Mouse (Mus musculus) kidney, embryonic 14.5 days (tissue): ENCODE measurements around the gene Hs6st2. TPM values are rescaled to one million over a fixed set of nuclear protein-coding genes. Genes with fewer than 3 reads are reported as not detected.

ENCODE experiments used
- ATAC-seq: fragments of 200-750 bp; cut with Nextera tagmentation; 2 replicates; pipeline ENCODE4 v1.8.0; 2017; ENCODE audit warnings: moderate number of reproducible peaks, mild to moderate bottlenecking, moderate TSS enrichment, moderate library complexity; ENCODE audit not compliant: low FRiP score, low TSS enrichment
- H3K27ac ChIP-seq: fragments of 300-500 bp; sonication (generic); 2 replicates; pipeline ENCODE4 v1.5.1; 2014; ENCODE audit warnings: low read depth, mild to moderate bottlenecking, low read length, moderate library complexity, mixed read lengths
- H3K27me3 ChIP-seq: fragments of 300-500 bp; sonication (generic); 2 replicates; pipeline ENCODE4 v1.6.1; 2014; ENCODE audit warnings: mild to moderate bottlenecking, low read length; ENCODE audit not compliant: control insufficient read depth, insufficient read depth
- H3K36me3 ChIP-seq: fragments of 300-500 bp; sonication (generic); 2 replicates; pipeline ENCODE4 v1.6.1; 2014; ENCODE audit warnings: low read length, mixed read lengths; ENCODE audit not compliant: control insufficient read depth, insufficient read depth
- H3K4me1 ChIP-seq: fragments of 300-500 bp; sonication (generic); 2 replicates; pipeline ENCODE4 v1.6.1; 2014; ENCODE audit warnings: low read length, mixed read lengths; ENCODE audit not compliant: control insufficient read depth, insufficient read depth
- H3K4me2 ChIP-seq: fragments of 300-500 bp; sonication (generic); replicated peaks from 2 replicates; pipeline ENCODE4 v1.6.1; 2014; ENCODE audit warnings: low read depth, mild to moderate bottlenecking, low read length
- H3K4me3 ChIP-seq: fragments of 300-500 bp; sonication (generic); 2 replicates; pipeline ENCODE4 v1.5.1; 2014; ENCODE audit warnings: mild to moderate bottlenecking, low read length
- H3K9ac ChIP-seq: fragments of 300-500 bp; sonication (generic); 2 replicates; pipeline ENCODE4 v1.6.1; 2014; ENCODE audit warnings: low read depth, mild to moderate bottlenecking, low read length, moderate library complexity
- H3K9me3 ChIP-seq: fragments of 300-500 bp; sonication (generic); 2 replicates; pipeline ENCODE4 v1.6.1; 2016; ENCODE audit warnings: low read length; ENCODE audit not compliant: control insufficient read depth
- WGBS: fragments of 180-500 bp; shearing (Covaris S2); extraction: QIAGEN DNeasy Blood & Tissue Kit; methylation state at CpG from one replicate; pipeline ENCODE4 v1.1.7; 2014; 5-methylcytosine and 5-hydroxymethylcytosine counted together
- polyA plus RNA-seq: library from polyadenylated mRNA; unstranded; fragments of >200 nt; fragmentation: Nextera tagmentation; extraction: Ambion mirVana; gene quantifications from 2 replicates; pipeline ENCODE4 v1.2.1, GENCODE M21; 2014

Hs6st2 gene
- polyA plus RNA-seq, 1 experiment from 2014 or later: 25.3 TPM

- no peak overlapping the region for H3K4me3 ChIP-seq
- no peaks in the 10 kb centered on the region for H3K4me1 ChIP-seq
- H3K27me3 ChIP-seq: no peaks in the 10 kb centered on the region
- no peak overlapping the region for H3K27ac ChIP-seq
- H3K36me3 ChIP-seq: no peaks in the 10 kb centered on the region
- no peak overlapping the region for H3K9ac ChIP-seq
- no peak for ATAC-seq
- no peaks in the 10 kb centered on the region for H3K9me3 ChIP-seq
- WGBS: 84% methylated on average over 1 of the region's 1 CpGs
- no peak overlapping the region for H3K4me2 ChIP-seq
These were observed 150.5 kb downstream of the Hs6st2 start for GRCm38 (mm10) chrX:51531136-51531535.

- H3K36me3 ChIP-seq: no peaks in the 10 kb centered on the region
- H3K9ac ChIP-seq: no peak overlapping the region
- H3K4me3 ChIP-seq: no peak overlapping the region
- H3K4me1 ChIP-seq: no peaks in the 10 kb centered on the region
- no peak for ATAC-seq
- no peak overlapping the region for H3K27ac ChIP-seq
- H3K4me2 ChIP-seq: no peak overlapping the region
- no peaks in the 10 kb centered on the region for H3K9me3 ChIP-seq
- no peaks in the 10 kb centered on the region for H3K27me3 ChIP-seq
These were observed 153.1 kb downstream of the Hs6st2 start for GRCm38 (mm10) chrX:51528601-51529000.

GRCm38 (mm10) chrX:51514831-51515230 is 166.8 kb downstream of the Hs6st2 start:
- no peak overlapping the region for H3K4me3 ChIP-seq
- H3K27me3 ChIP-seq: no peaks in the 10 kb centered on the region
- no peak overlapping the region for H3K27ac ChIP-seq
- no peaks in the 10 kb centered on the region for H3K9me3 ChIP-seq
- 28% methylated on average over 1 of the region's 1 CpGs for WGBS
- H3K9ac ChIP-seq: no peak overlapping the region
- H3K4me2 ChIP-seq: no peak overlapping the region
- H3K36me3 ChIP-seq: no peaks in the 10 kb centered on the region
- 0 out of 2 replicates have a peak, but pooled peaks cover 5% of the 10 kb centered on the region for H3K4me1 ChIP-seq
- peak; percentile 86 for ATAC-seq

GRCm38 (mm10) chrX:51506526-51506925 is 175.1 kb downstream of the Hs6st2 start:
- ATAC-seq: no peak
- no peaks in the 10 kb centered on the region for H3K9me3 ChIP-seq
- no peaks in the 10 kb centered on the region for H3K36me3 ChIP-seq
- no peaks in the 10 kb centered on the region for H3K27me3 ChIP-seq
- H3K4me2 ChIP-seq: no peak overlapping the region
- no peak overlapping the region for H3K9ac ChIP-seq
- no peak overlapping the region for H3K27ac ChIP-seq
- no peaks in the 10 kb centered on the region for H3K4me1 ChIP-seq
- no peak overlapping the region for H3K4me3 ChIP-seq
- WGBS: 77% methylated on average over 4 of the region's 4 CpGs

- ATAC-seq: no peak
- H3K4me2 ChIP-seq: no peak overlapping the region
- no peak overlapping the region for H3K4me3 ChIP-seq
- H3K9me3 ChIP-seq: no peaks in the 10 kb centered on the region
- H3K27ac ChIP-seq: no peak overlapping the region
- H3K36me3 ChIP-seq: no peaks in the 10 kb centered on the region
- no peaks in the 10 kb centered on the region for H3K27me3 ChIP-seq
- 76% methylated on average over 1 of the region's 1 CpGs for WGBS
- no peak overlapping the region for H3K9ac ChIP-seq
- H3K4me1 ChIP-seq: no peaks in the 10 kb centered on the region
These were observed 176.0 kb downstream of the Hs6st2 start for GRCm38 (mm10) chrX:51505691-51506090.

GRCm38 (mm10) chrX:51503781-51504471 is 177.7 kb downstream of the Hs6st2 start:
- no peak overlapping the region for H3K27ac ChIP-seq
- ATAC-seq: no peak
- H3K27me3 ChIP-seq: no peaks in the 10 kb centered on the region
- H3K9ac ChIP-seq: no peak overlapping the region
- H3K4me3 ChIP-seq: no peak overlapping the region
- H3K9me3 ChIP-seq: no peaks in the 10 kb centered on the region
- H3K4me1 ChIP-seq: no peaks in the 10 kb centered on the region
- 63% methylated on average over 7 of the region's 7 CpGs for WGBS
- H3K36me3 ChIP-seq: no peaks in the 10 kb centered on the region
- no peak overlapping the region for H3K4me2 ChIP-seq

GRCm38 (mm10) chrX:51497831-51498230 is 183.8 kb downstream of the Hs6st2 start:
- Histone ChIP-seq H3K36me3 (no peaks in the 10 kb centered on the region), H3K4me2 (no peak overlapping the region), H3K9ac (no peak overlapping the region), H3K27ac (no peak overlapping the region), H3K4me1 (no peaks in the 10 kb centered on the region), H3K9me3 (no peaks in the 10 kb centered on the region), H3K27me3 (no peaks in the 10 kb centered on the region), H3K4me3 (no peak overlapping the region)
- ATAC-seq: no peak
- WGBS: 58% methylated on average over 1 of the region's 1 CpGs

GRCm38 (mm10) chrX:51488374-51488773 is 193.3 kb downstream of the Hs6st2 start:
- Histone ChIP-seq H3K9ac (no peak overlapping the region), H3K4me3 (no peak overlapping the region)
- no peak for ATAC-seq

GRCm38 (mm10) chrX:51469411-51469810 is 212.2 kb downstream of the Hs6st2 start:
- Histone ChIP-seq H3K9me3 (no peaks in the 10 kb centered on the region), H3K27ac (no peak overlapping the region), H3K36me3 (no peaks in the 10 kb centered on the region), H3K4me1 (no peaks in the 10 kb centered on the region), H3K4me2 (no peak overlapping the region), H3K9ac (no peak overlapping the region), H3K27me3 (no peaks in the 10 kb centered on the region; the same call in 1 of the 2 replicates), H3K4me3 (no peak overlapping the region)
- ATAC-seq: no peak
- 77% methylated on average over 4 of the region's 4 CpGs for WGBS

More at GRCm38 (mm10) chrX:51488374-51488773, 193.3 kb downstream of the Hs6st2 start:
- Histone ChIP-seq H3K27ac (no peak overlapping the region), H3K4me1 (no peaks in the 10 kb centered on the region), H3K4me2 (no peak overlapping the region), H3K36me3 (no peaks in the 10 kb centered on the region), H3K27me3 (no peaks in the 10 kb centered on the region), H3K9me3 (no peaks in the 10 kb centered on the region)
